Mouse (Mus musculus) lung, postnatal 0 days (tissue): ENCODE measurements at regions not wholly inside any gene's neighbourhood (a gene's known extent, or its start where the extent isn't known, plus 50 kb on each side); places are given as distances from the start of the nearest gene placed in this dataset.
A peak's percentile ranks its signal among the peaks of the same experiment; 100 is the strongest.

Experiments
- ATAC-seq: fragments of 200-750 bp; cut with Nextera tagmentation; 2 replicates; pipeline ENCODE4 v1.8.0; 2017; ENCODE audit warnings: moderate library complexity
- DNase-seq: peaks from one replicate; pipeline ENCODE4 v3.0.0-alpha.2; 2016; ENCODE audit warnings: low spot score
- H3K27ac ChIP-seq: fragments of 300-500 bp; sonication (generic); 2 replicates; pipeline ENCODE4 v1.5.1; 2014; ENCODE audit warnings: antibody characterized with exemption, mild to moderate bottlenecking, low read length, mixed read lengths
- H3K27me3 ChIP-seq: fragments of 300-500 bp; sonication (generic); replicated peaks from 2 replicates; pipeline ENCODE4 v1.6.1; 2014; ENCODE audit warnings: low read length, mixed read lengths; ENCODE audit not compliant: insufficient read depth
- H3K36me3 ChIP-seq: fragments of 300-500 bp; sonication (generic); 2 replicates; pipeline ENCODE4 v1.6.1; 2014; ENCODE audit warnings: low read length, mixed read lengths; ENCODE audit not compliant: insufficient read depth
- H3K4me1 ChIP-seq: fragments of 300-500 bp; sonication (generic); 2 replicates; pipeline ENCODE4 v1.6.1; 2014; ENCODE audit warnings: antibody characterized with exemption, low read depth, low read length, mixed read lengths; ENCODE audit not compliant: insufficient read depth
- H3K4me2 ChIP-seq: fragments of 300-500 bp; sonication (generic); replicated peaks from 2 replicates; pipeline ENCODE4 v1.6.1; 2014; ENCODE audit warnings: low read depth, mild to moderate bottlenecking, low read length, moderate library complexity, mixed read lengths
- H3K4me3 ChIP-seq: fragments of 300-500 bp; sonication (generic); 2 replicates; pipeline ENCODE4 v1.5.1; 2014; ENCODE audit warnings: low read depth, low read length
- H3K9ac ChIP-seq: fragments of 300-500 bp; sonication (generic); replicated peaks from 2 replicates; pipeline ENCODE4 v1.6.1; 2014; ENCODE audit warnings: low read depth, mild to moderate bottlenecking
- H3K9me3 ChIP-seq: fragments of 300-500 bp; sonication (generic); 2 replicates; pipeline ENCODE4 v1.6.1; 2016; ENCODE audit warnings: low read length, mixed read lengths
- CTCF ChIP-seq: IDR thresholded peaks from 2 replicates; pipeline ENCODE4 v1.5.1; 2016; ENCODE audit warnings: antibody characterized with exemption, mild to moderate bottlenecking
- EP300 ChIP-seq: IDR thresholded peaks from 2 replicates; pipeline ENCODE4 v1.6.1; 2016; ENCODE audit warnings: antibody characterized with exemption, mild to moderate bottlenecking, control low read depth
- WGBS: fragments of 180-500 bp; shearing (Covaris S2); extraction: QIAGEN DNeasy Blood & Tissue Kit; methylation state at CpG from one replicate; pipeline ENCODE4 v1.1.7; 2014; 5-methylcytosine and 5-hydroxymethylcytosine counted together

DNA sequence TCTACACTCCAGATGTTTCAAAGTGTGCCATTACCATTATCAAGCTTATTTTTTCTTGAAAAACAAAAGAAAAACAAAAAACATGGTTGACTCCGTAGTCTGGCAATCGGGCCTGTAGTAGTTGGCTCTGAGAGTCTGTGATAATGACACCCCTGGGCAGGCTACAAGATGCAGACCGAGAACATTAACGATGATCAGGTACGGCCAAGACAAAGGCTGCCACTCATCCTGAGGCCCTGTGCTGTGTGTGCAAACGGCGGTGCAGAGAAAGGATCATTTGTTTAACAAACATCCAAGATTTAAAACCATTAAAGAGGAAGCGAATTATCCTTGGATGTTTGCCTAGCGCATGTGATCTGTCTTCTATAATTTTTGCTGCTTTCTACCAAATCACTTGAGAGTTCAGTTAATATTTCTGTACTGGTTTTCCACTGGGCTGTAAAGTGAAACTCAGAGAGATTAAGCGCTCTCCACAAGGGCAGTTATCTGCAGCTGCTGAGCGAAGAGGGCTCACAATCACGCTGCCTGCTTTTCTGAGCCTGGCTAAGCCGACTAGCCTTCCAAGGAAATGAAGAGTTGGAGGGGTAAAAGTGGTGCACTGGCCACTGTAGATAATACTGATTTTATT lies 257.0 kb downstream of the Adgrl2 start:
- peak; percentile 9 for DNase-seq
- Histone ChIP-seq H3K4me3 (peak overlapping the region; percentile 12; the same call in 1 of the 2 replicates), H3K4me2 (peak overlapping the region; percentile 37), H3K9me3 (no peaks in the 10 kb centered on the region), H3K27me3 (no peaks in the 10 kb centered on the region), H3K27ac (no peak overlapping the region), H3K4me1 (0 out of 2 replicates have a peak, but pooled peaks cover 3% of the 10 kb centered on the region), H3K9ac (no peak overlapping the region), H3K36me3 (no peaks in the 10 kb centered on the region)
- TF ChIP-seq CTCF (no peak), EP300 (no peak)
- WGBS = 33% methylated on average over 13 of the region's 13 CpGs
- no peak for ATAC-seq

GRCm38 (mm10) chr3:148731436-148731835 lies 258.9 kb downstream of the Adgrl2 start:
- ATAC-seq (no peak), DNase-seq (no peak)
- Histone ChIP-seq H3K27ac (no peak overlapping the region), H3K9ac (no peak overlapping the region), H3K27me3 (no peaks in the 10 kb centered on the region), H3K4me2 (no peak overlapping the region), H3K4me3 (no peak overlapping the region), H3K9me3 (no peaks in the 10 kb centered on the region), H3K4me1 (0 out of 2 replicates have a peak, but pooled peaks cover 3% of the 10 kb centered on the region), H3K36me3 (no peaks in the 10 kb centered on the region)
- no peak for TF ChIP-seq EP300
- TF ChIP-seq CTCF = no peak
- WGBS = 89% methylated on average over 3 of the region's 3 CpGs

DNA sequence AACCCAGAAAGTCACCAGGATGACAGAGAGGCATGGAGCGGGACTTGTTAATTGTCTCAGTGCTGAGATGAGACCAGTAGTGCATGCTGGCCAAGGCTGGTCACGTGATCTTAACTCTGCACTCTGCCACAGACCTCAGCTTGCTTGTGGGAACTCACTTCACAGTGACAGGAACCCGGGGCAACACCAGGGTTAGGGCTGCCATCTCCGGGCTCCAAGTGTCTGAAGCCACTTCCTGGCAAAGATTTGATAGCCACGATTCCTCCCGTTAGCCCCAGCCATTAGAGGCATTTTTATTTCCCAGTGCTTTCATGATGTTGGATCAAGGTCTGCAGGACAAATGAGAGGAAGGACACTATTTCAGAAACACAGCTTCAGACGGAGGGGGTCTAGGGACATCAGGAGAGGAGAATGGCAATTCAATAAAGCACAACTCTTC lies 261.1 kb downstream of the Adgrl2 start:
- WGBS = 45% methylated on average over 7 of the region's 7 CpGs
- Histone ChIP-seq H3K9me3 (no peaks in the 10 kb centered on the region), H3K4me2 (no peak overlapping the region), H3K36me3 (no peaks in the 10 kb centered on the region), H3K9ac (no peak overlapping the region), H3K27me3 (no peaks in the 10 kb centered on the region), H3K4me1 (0 out of 2 replicates have a peak, but pooled peaks cover 3% of the 10 kb centered on the region), H3K27ac (no peak overlapping the region), H3K4me3 (no peak overlapping the region)
- TF ChIP-seq CTCF (no peak), EP300 (no peak)
- no peak for ATAC-seq
- DNase-seq = peak; percentile 14

DNA sequence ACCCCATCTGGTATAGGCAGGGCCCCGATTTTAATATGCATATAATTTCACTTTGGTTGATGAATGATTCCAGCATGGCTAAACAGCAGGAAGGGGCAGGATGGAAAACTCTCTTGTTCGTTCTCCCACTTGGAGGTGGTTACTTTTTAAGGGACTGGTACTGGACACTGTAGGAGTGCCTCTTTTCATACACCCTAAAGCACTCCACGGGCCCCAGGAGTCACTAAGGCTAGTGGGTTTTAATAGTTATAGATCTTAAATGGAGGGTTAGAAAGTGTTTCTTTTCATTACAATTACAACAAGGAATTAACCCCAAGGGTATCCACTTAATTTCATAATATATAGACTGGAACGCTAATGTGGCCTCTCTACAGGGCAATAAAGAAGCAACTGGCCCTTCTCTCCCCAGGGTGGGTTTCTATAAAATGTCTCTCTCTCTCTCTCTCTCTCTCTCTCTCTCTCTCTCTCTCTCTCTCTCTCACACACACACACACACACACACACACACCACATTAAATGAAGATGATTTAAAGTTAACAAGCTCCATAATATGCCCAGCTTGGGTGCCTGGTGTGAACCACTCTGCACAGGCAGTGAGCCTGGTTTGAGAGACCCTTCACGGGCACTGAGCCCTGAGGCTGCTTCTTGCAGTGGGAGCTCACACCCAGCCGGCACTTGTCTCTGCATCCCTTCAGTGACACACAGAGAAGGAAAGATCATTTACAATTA lies 261.7 kb downstream of the Adgrl2 start:
- Histone ChIP-seq H3K9ac (no peak overlapping the region), H3K4me2 (no peak overlapping the region), H3K27me3 (no peaks in the 10 kb centered on the region), H3K4me1 (0 out of 2 replicates have a peak, but pooled peaks cover 3% of the 10 kb centered on the region), H3K27ac (no peak overlapping the region), H3K4me3 (no peak overlapping the region), H3K36me3 (no peaks in the 10 kb centered on the region), H3K9me3 (no peaks in the 10 kb centered on the region)
- DNase-seq (no peak), ATAC-seq (no peak)
- WGBS = 80% methylated on average over 6 of the region's 6 CpGs
- TF ChIP-seq CTCF (no peak), EP300 (no peak)

- peak; percentile 9 for DNase-seq
- Histone ChIP-seq H3K4me2 (no peak overlapping the region), H3K4me3 (no peak overlapping the region), H3K27me3 (no peaks in the 10 kb centered on the region), H3K27ac (no peak overlapping the region), H3K9me3 (no peaks in the 10 kb centered on the region), H3K9ac (no peak overlapping the region), H3K36me3 (no peaks in the 10 kb centered on the region), H3K4me1 (no peaks in the 10 kb centered on the region)
- whole genome bisulfite sequencing = 42% methylated on average over 10 of the region's 10 CpGs
- no peak for ATAC-seq
- TF ChIP-seq CTCF (no peak), EP300 (no peak)
These were observed 263.6 kb downstream of the Adgrl2 start for GRCm38 (mm10) chr3:148726596-148727331.

DNA sequence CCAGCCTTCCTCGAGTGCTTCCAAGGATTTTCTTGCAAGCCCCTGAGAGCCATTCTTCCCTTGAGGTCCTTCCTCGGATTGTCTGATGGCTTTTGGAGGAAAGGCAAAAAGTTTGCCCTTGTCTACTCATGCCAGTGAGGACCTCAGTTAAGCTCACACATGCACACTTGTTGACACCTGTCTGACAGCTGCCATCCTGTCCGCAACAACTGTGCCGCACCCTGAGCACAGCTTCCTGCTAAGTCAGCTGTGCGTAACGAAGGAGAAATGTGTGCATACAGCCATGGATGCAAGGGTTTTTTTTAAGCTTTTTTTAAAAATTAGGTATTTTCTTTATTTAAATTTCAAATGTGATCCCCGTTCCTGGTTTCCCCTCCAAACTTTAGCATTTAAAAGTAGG lies 293.8 kb downstream of the Adgrl2 start:
- H3K4me3 ChIP-seq = no peak overlapping the region
- H3K36me3 ChIP-seq = no peaks in the 10 kb centered on the region
- no peak overlapping the region for H3K27ac ChIP-seq
- H3K27me3 ChIP-seq = no peaks in the 10 kb centered on the region
- TF ChIP-seq EP300 (no peak), CTCF (no peak)
- H3K4me1 ChIP-seq = no peaks in the 10 kb centered on the region
- no peak overlapping the region for H3K9ac ChIP-seq
- ATAC-seq (no peak), DNase-seq (no peak)
- no peaks in the 10 kb centered on the region for H3K9me3 ChIP-seq
- 65% methylated on average over 7 of the region's 7 CpGs for WGBS
- H3K4me2 ChIP-seq = no peak overlapping the region
